Mouse (Mus musculus): ENCODE results near the gene Ptpa. TPM values are rescaled to one million over a fixed set of nuclear protein-coding genes. Genes with fewer than 3 reads are reported as not detected.
A peak's percentile ranks its signal among the peaks of the same experiment; 100 is the strongest.

Ptpa gene
- polyA plus RNA-seq, 1 experiment from 2014 or later, result 132 TPM

- 70% methylated on average over 6 of the region's 6 CpGs for WGBS
- no peak overlapping the region for H3K27ac ChIP-seq (ENCODE audit: low read length)
- ATAC-seq, result no peak
- no peaks in the 10 kb centered on the region for H3K27me3 ChIP-seq (replicated peaks; ENCODE audit: control insufficient read depth, insufficient read depth, low read length)
- no peak overlapping the region for H3K4me3 ChIP-seq (ENCODE audit: low read length)
- H3K4me1 ChIP-seq (ENCODE audit: control insufficient read depth, insufficient read depth, low read length), result peaks cover 28% of the 10 kb centered on the region
- no peaks in the 10 kb centered on the region for H3K9me3 ChIP-seq (ENCODE audit: control insufficient read depth, low read length)
- peak overlapping the region; percentile 39; the same call in 1 of the 2 replicates for H3K9ac ChIP-seq (ENCODE audit: low read depth, low read length)
- H3K36me3 ChIP-seq (ENCODE audit: control insufficient read depth, insufficient read depth, low read length), result no peaks in the 10 kb centered on the region
- H3K4me2 ChIP-seq (ENCODE audit: low read depth, low read length), result no peak overlapping the region
Measured at GRCm38 (mm10) chr2:30418259-30418658, 2.4 kb downstream of the Ptpa start.

GRCm38 (mm10) chr2:30419112-30419511 lies 3.3 kb downstream of the Ptpa start:
- Histone ChIP-seq H3K4me2 (ENCODE audit: low read depth, low read length) (peak overlapping the region; percentile 24; the same call in 1 of the 2 replicates), H3K9ac (ENCODE audit: low read depth, low read length) (peak overlapping the region; percentile 51), H3K4me3 (ENCODE audit: low read length) (no peak overlapping the region), H3K27ac (ENCODE audit: low read length) (peak overlapping the region; percentile 45; the same call in 1 of the 2 replicates), H3K9me3 (ENCODE audit: control insufficient read depth, low read length) (no peaks in the 10 kb centered on the region), H3K27me3 (replicated peaks; ENCODE audit: control insufficient read depth, insufficient read depth, low read length) (no peaks in the 10 kb centered on the region), H3K4me1 (ENCODE audit: control insufficient read depth, insufficient read depth, low read length) (peaks cover 28% of the 10 kb centered on the region), H3K36me3 (ENCODE audit: control insufficient read depth, insufficient read depth, low read length) (no peaks in the 10 kb centered on the region)
- WGBS, result 32% methylated on average over 10 of the region's 10 CpGs
- ATAC-seq, result no peak

- Histone ChIP-seq H3K36me3 (ENCODE audit: control insufficient read depth, insufficient read depth, low read length) (no peaks in the 10 kb centered on the region), H3K9ac (ENCODE audit: low read depth, low read length) (no peak overlapping the region), H3K27me3 (replicated peaks; ENCODE audit: control insufficient read depth, insufficient read depth, low read length) (no peaks in the 10 kb centered on the region), H3K27ac (ENCODE audit: low read length) (no peak overlapping the region), H3K4me3 (ENCODE audit: low read length) (no peak overlapping the region), H3K9me3 (ENCODE audit: control insufficient read depth, low read length) (no peaks in the 10 kb centered on the region), H3K4me2 (ENCODE audit: low read depth, low read length) (no peak overlapping the region), H3K4me1 (ENCODE audit: control insufficient read depth, insufficient read depth, low read length) (peaks cover 20% of the 10 kb centered on the region)
- WGBS, result 66% methylated on average over 4 of the region's 4 CpGs
- no peak for ATAC-seq
Measured at GRCm38 (mm10) chr2:30421432-30421831, 5.6 kb downstream of the Ptpa start.

GRCm38 (mm10) chr2:30429156-30429555 lies 13.3 kb downstream of the Ptpa start:
- Histone ChIP-seq H3K27me3 (replicated peaks; ENCODE audit: control insufficient read depth, insufficient read depth, low read length) (no peaks in the 10 kb centered on the region), H3K4me1 (ENCODE audit: control insufficient read depth, insufficient read depth, low read length) (no peaks in the 10 kb centered on the region), H3K36me3 (ENCODE audit: control insufficient read depth, insufficient read depth, low read length) (peaks cover 12% of the 10 kb centered on the region), H3K9ac (ENCODE audit: low read depth, low read length) (no peak overlapping the region), H3K9me3 (ENCODE audit: control insufficient read depth, low read length) (no peaks in the 10 kb centered on the region), H3K4me3 (ENCODE audit: low read length) (no peak overlapping the region), H3K27ac (ENCODE audit: low read length) (no peak overlapping the region), H3K4me2 (ENCODE audit: low read depth, low read length) (no peak overlapping the region)
- no peak for ATAC-seq

- ATAC-seq, result peak; percentile 79
- Histone ChIP-seq H3K9ac (ENCODE audit: low read depth, low read length) (no peak overlapping the region), H3K27ac (ENCODE audit: low read length) (no peak overlapping the region), H3K4me3 (ENCODE audit: low read length) (no peak overlapping the region), H3K9me3 (ENCODE audit: control insufficient read depth, low read length) (no peaks in the 10 kb centered on the region), H3K36me3 (ENCODE audit: control insufficient read depth, insufficient read depth, low read length) (no peaks in the 10 kb centered on the region; the same call in 1 of the 2 replicates), H3K4me2 (ENCODE audit: low read depth, low read length) (no peak overlapping the region), H3K27me3 (replicated peaks; ENCODE audit: control insufficient read depth, insufficient read depth, low read length) (no peaks in the 10 kb centered on the region), H3K4me1 (ENCODE audit: control insufficient read depth, insufficient read depth, low read length) (peaks cover 10% of the 10 kb centered on the region)
- 58% methylated on average over 5 of the region's 5 CpGs for WGBS
Measured at GRCm38 (mm10) chr2:30435326-30436155, 19.7 kb downstream of the Ptpa start.

GRCm38 (mm10) chr2:30436156-30436545 lies 20.3 kb downstream of the Ptpa start:
- no peak overlapping the region for H3K9ac ChIP-seq (ENCODE audit: low read depth, low read length)
- H3K36me3 ChIP-seq (ENCODE audit: control insufficient read depth, insufficient read depth, low read length), result no peaks in the 10 kb centered on the region; the same call in 1 of the 2 replicates
- H3K27me3 ChIP-seq (replicated peaks; ENCODE audit: control insufficient read depth, insufficient read depth, low read length), result no peaks in the 10 kb centered on the region
- peaks cover 15% of the 10 kb centered on the region for H3K4me1 ChIP-seq (ENCODE audit: control insufficient read depth, insufficient read depth, low read length)
- WGBS, result 62% methylated on average over 5 of the region's 5 CpGs
- no peak overlapping the region for H3K4me3 ChIP-seq (ENCODE audit: low read length)
- H3K4me2 ChIP-seq (ENCODE audit: low read depth, low read length), result no peak overlapping the region
- no peaks in the 10 kb centered on the region for H3K9me3 ChIP-seq (ENCODE audit: control insufficient read depth, low read length)
- H3K27ac ChIP-seq (ENCODE audit: low read length), result no peak overlapping the region
- peak; percentile 67 for ATAC-seq

- WGBS, result 81% methylated on average over 4 of the region's 4 CpGs
- no peak for ATAC-seq
Measured at GRCm38 (mm10) chr2:30436809-30437208, 21.0 kb downstream of the Ptpa start.

GRCm38 (mm10) chr2:30437791-30438190 lies 22.0 kb downstream of the Ptpa start:
- Histone ChIP-seq H3K27me3 (replicated peaks; ENCODE audit: control insufficient read depth, insufficient read depth, low read length) (no peaks in the 10 kb centered on the region), H3K27ac (ENCODE audit: low read length) (no peak overlapping the region), H3K9ac (ENCODE audit: low read depth, low read length) (no peak overlapping the region), H3K4me1 (ENCODE audit: control insufficient read depth, insufficient read depth, low read length) (peaks cover 30% of the 10 kb centered on the region), H3K9me3 (ENCODE audit: control insufficient read depth, low read length) (no peaks in the 10 kb centered on the region), H3K36me3 (ENCODE audit: control insufficient read depth, insufficient read depth, low read length) (no peaks in the 10 kb centered on the region; the same call in 1 of the 2 replicates), H3K4me2 (ENCODE audit: low read depth, low read length) (no peak overlapping the region), H3K4me3 (ENCODE audit: low read length) (no peak overlapping the region)
- 86% methylated on average over 4 of the region's 4 CpGs for WGBS
- no peak for ATAC-seq

More at GRCm38 (mm10) chr2:30436809-30437208, 21.0 kb downstream of the Ptpa start:
- no peak overlapping the region for H3K4me3 ChIP-seq (ENCODE audit: low read length)
- H3K27me3 ChIP-seq (replicated peaks; ENCODE audit: control insufficient read depth, insufficient read depth, low read length), result no peaks in the 10 kb centered on the region
- no peak overlapping the region for H3K9ac ChIP-seq (ENCODE audit: low read depth, low read length)
- no peaks in the 10 kb centered on the region; the same call in 1 of the 2 replicates for H3K36me3 ChIP-seq (ENCODE audit: control insufficient read depth, insufficient read depth, low read length)
- H3K4me2 ChIP-seq (ENCODE audit: low read depth, low read length), result no peak overlapping the region
- H3K27ac ChIP-seq (ENCODE audit: low read length), result no peak overlapping the region
- H3K4me1 ChIP-seq (ENCODE audit: control insufficient read depth, insufficient read depth, low read length), result peaks cover 20% of the 10 kb centered on the region
- no peaks in the 10 kb centered on the region for H3K9me3 ChIP-seq (ENCODE audit: control insufficient read depth, low read length)

GRCm38 (mm10) chr2:30439631-30440030 lies 23.8 kb downstream of the Ptpa start:
- Histone ChIP-seq H3K4me2 (ENCODE audit: low read depth, low read length) (no peak overlapping the region), H3K4me3 (ENCODE audit: low read length) (no peak overlapping the region), H3K36me3 (ENCODE audit: control insufficient read depth, insufficient read depth, low read length) (no peaks in the 10 kb centered on the region; the same call in 1 of the 2 replicates), H3K27me3 (replicated peaks; ENCODE audit: control insufficient read depth, insufficient read depth, low read length) (no peaks in the 10 kb centered on the region), H3K27ac (ENCODE audit: low read length) (peak overlapping the region; percentile 100), H3K9ac (ENCODE audit: low read depth, low read length) (peak overlapping the region; percentile 67), H3K4me1 (ENCODE audit: control insufficient read depth, insufficient read depth, low read length) (peaks cover 46% of the 10 kb centered on the region), H3K9me3 (ENCODE audit: control insufficient read depth, low read length) (no peaks in the 10 kb centered on the region)
- no peak for ATAC-seq
- WGBS, result 92% methylated on average over 6 of the region's 6 CpGs
